Mouse (Mus musculus): ENCODE measurements at regions not wholly inside any gene's neighbourhood (a gene's known extent, or its start where the extent isn't known, plus 50 kb on each side); places are given as distances from the start of the nearest gene placed in this dataset.
"Not testable (repeated sequence)": the region's sequence is repeated elsewhere in the genome, so short reads cannot be mapped to it uniquely, and the experiment has no call there.

DNA sequence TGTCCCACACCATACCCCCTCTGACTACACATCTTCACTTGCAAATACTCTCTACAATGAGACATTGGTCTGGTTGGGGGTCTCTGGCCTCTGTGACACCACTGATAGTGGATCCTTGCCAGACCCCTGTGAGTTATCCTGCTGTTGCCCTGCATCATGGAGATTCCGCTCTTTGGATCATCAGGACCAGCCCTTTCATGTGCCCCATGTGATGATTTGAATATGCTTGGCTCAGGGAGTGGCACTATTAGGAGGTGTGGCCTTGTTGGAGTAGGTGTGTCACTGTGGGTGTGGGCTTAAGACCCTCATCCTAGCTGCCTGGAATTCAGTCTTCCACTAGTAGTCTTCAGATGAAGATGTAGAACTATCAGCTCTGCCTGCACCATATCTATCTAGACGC, 141.7 kb downstream of the Rbm43 start:
- ATAC-seq (ENCODE audit: poor library complexity, severe bottlenecking) = not testable (repeated sequence)

DNA sequence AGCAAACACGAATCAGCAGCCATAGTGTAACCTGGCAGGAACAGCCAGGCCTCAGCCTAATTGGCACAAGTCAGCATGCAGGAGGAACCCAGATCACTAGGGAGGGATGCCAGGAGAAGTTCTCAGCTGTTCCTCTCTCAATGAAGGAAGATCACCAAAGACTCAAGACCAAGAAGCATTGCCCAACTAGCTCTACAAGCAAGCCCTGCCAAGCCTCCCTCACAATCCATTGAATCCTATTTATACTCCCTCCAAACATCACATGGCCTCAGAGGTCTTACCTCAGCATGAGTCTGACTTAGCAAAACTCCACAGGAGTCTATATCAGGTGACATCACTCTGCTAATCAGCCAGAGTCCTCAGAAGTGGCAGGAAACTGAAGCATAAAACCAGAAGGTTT, 135.1 kb downstream of the Rbm43 start:
- no peak for ATAC-seq (ENCODE audit: poor library complexity, severe bottlenecking)

DNA sequence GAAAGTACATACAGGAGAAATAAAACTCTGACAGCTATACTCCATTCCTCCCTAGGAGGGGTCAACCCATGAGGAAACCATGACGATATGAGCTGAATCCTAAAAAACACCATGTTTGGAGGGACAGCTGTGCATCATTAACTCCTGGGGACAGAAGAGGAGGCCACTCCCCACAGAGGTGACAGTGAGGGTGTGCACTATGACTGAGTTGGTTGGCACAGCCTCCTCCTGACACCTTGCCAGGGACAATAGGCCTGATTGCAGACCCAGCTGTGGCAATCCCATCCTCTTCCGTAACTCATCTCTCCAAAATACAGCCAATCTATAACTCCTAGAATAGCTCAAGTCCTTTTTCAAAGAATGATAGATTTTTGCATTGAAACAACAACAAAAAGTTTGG, 112.0 kb downstream of the Rbm43 start:
- no peak for ATAC-seq (ENCODE audit: poor library complexity, severe bottlenecking)

DNA sequence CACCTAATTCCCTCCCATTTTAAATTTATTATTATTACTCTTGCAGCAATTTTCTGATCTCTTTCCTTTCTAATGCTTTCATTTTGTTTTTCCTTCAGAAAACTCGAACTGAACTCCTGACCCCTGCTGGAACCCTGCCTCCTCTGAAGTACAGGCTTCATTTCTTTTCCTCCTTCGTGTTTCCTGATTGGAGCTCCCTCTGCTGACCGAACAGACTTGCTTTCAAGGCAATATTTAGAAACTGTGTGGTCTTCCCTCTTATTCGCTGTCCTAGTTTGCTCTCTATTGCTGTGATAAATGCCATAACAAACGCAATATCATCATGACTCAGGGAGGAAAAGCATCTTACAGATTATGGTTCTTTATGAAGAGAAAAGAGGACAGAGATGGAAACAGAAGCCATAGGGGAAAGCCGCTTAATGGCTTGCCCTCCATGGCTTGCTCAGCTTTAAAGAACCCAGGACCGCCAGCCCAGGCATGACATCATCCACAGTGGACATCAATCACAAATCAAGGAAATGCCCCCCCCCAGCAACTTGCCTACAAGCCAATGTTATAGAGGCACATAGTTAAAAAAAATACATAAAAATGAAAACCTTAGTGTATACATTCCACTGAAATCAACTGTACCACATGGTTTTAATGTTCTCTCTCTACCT, 104.5 kb downstream of the Rbm43 start:
- 0 out of 2 replicates have a peak, but pooled peaks have one; percentile 30 for ATAC-seq (ENCODE audit: poor library complexity, severe bottlenecking)

DNA sequence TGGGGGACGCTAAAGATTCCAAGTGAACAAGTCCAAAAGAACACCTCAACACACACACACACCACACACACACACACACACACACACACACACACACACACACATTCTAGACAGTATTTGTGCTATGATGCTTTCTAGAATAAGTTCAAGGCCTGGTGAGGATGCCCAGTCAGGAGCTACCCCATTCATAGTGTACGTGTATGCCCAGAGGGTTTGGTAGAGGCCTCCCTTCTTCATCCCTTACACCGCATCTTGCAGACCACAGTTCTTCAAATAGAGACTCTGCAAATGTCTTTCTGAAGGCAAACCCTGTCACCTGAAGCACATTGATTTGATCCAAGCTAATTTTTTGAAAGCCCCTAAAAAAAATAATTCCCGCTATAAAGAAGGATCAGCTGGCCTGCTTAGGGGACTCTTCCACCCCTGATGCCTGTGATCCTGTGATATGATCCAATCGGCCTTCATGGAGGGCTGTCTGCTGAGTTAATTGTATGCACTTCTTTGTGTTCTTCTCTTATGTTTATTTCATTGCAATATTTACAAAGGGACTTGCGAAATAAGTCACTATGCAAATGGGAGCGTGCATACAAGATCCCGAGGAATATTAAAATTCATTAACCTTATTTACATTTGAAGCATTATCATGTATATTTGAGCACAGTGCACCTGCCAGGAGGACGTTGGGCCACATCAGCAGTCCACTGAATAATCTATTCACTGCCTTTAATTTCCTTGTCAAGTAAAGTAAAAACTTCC, 103.8 kb downstream of the Rbm43 start:
- ATAC-seq (ENCODE audit: poor library complexity, severe bottlenecking) = no peak

DNA sequence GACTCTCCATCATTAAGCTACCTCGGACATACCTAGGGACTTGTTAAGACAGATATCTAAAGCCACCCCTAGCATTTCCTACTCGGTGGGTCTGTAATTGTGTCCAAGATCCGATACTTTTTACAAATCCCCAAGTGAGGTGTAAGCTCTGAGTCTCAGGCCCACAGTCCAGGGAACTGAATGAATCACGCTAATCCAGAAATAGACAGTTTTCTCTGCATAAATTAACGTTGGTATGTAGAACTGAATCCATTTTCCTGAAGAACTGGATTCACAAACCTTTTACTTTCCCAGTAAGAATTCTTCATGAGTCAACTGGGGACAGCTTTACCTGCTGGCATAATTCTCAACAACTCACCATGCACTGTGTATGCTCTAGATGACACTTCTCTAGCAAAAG, 97.1 kb downstream of the Rbm43 start:
- no peak for ATAC-seq (ENCODE audit: poor library complexity, severe bottlenecking)

DNA sequence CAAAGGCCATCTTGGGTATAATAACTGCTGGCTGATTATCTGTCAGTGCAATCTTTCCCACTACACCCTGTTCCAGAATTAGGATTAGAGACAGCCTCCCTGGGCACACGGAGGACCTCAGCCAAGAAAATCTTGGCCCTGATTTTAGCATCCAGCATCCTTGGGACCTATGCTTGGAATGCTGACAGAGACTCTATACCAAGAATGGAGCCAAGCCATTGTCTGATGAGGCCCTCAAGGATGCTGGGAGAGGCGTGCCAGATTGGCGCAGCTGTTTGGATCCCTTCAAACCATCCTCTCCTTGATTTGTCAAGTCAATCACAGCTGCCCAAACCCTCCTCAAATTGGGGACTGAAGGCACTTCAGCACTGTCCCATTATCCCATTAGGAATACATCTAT, 94.2 kb downstream of the Rbm43 start:
- ATAC-seq (ENCODE audit: poor library complexity, severe bottlenecking) = no peak

DNA sequence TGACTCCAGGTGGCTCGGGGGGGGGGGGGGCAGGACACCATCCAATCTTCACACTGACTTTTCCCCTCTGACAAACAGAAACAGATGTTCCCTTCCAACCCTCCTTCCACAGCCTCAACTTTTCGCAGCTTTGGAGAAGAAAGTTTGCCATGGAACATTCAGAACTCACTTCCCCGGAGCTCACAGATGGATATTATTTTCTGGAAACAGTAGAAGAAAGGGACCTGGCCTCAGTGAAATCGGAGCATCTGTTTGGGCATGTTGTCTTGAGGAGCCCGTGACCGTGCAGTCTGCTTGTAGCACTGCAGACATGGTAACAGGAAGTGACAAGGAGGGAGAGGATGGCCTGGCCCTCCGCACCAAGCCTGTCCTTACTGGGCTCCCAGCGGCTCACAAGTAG, 90.1 kb downstream of the Rbm43 start:
- no peak for ATAC-seq (ENCODE audit: poor library complexity, severe bottlenecking)

DNA sequence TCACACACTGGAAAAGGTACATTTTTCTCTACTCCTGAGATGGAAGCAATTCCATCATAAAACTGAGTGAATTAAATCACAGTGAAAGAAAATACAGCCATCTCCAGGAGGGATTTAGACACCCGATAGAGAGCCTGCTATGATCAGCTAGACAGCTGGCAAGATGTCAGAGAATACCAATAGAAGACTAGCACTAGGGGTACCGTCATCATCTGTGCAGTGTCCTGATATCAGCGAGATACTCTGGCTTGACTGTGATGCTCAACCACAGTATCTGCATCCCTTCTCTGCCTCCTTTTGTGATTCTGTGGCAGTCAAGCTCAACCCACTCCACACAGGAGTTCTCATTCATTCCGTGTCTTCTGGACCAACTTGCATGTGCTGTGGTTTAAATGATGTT, 87.4 kb downstream of the Rbm43 start:
- ATAC-seq (ENCODE audit: poor library complexity, severe bottlenecking) = no peak

DNA sequence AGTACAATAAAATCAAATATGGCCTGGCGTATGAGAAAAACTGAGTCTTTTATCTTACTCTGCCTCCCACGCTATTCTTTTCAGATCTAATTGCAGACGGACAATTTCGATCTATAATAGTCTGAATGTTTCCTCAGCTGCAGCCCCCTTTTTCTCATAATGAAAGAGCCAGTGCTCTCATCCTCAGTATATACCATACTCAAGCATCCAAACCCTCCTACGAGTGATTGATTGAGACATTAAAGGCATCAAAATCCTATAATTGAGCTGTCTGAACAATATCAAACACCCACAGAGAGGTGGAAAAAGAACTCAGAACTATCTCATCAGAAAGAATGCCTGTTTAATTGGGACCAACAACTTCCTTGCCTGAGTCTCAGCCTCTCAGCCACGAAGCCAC, 87.0 kb downstream of the Rbm43 start:
- ATAC-seq (ENCODE audit: poor library complexity, severe bottlenecking) = no peak

DNA sequence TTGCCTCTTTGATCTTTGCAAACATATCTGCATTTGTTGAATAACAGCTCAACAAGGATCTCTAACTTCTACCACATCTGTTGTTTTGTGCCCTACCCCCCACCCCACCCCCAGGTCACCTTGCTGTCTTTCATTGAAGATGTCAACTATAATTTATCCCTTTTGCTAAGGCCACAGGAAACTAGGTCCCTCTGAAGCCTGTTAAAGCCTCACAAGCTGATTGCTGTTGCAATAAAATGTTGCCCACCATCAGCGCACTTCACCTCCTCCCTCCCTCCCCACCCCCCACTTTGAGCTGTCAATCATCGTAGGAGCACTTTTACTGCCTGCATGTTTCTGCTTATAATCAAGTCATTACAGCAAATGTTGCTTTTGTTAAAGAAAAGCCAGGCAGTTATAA, 86.5 kb downstream of the Rbm43 start:
- ATAC-seq (ENCODE audit: poor library complexity, severe bottlenecking) = no peak

DNA sequence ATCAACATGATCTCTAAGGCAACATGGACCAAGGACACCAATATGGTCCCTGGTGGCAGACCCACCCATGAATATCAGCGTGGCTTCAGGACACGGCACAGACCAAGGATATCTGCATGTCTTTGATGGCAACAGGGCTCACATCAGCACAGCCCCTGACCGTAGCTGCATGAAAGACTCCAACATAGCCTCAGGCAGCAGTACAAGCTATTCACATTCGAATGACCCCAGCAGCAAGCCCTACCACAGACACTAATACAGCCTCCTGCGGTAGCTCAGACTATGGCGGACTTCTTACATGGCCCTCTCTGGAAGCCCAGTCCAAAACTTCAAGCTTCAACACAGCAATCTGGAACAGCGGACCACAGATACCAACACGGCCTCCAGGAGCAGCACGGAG, 84.4 kb downstream of the Rbm43 start:
- no peak for ATAC-seq (ENCODE audit: poor library complexity, severe bottlenecking)

DNA sequence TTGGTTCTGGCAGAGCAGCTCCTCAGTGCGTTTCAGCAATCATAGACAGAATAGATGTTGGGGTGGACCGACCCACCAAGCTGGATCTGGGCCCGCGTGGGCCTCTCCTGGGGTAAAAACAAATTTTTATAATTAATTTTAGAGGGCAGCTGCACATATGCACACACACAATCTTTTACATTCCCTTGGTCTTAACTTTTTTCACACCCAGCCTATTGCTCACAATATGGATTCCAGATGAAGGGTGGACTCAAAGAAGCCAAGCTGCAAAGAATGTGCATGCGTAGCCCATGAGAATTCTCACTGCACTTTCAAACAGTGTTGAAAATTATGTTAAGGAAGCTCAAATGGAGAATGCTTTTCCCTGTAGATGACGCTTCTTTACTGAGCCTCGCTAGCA, 83.3 kb downstream of the Rbm43 start:
- ATAC-seq (ENCODE audit: poor library complexity, severe bottlenecking) = no peak

DNA sequence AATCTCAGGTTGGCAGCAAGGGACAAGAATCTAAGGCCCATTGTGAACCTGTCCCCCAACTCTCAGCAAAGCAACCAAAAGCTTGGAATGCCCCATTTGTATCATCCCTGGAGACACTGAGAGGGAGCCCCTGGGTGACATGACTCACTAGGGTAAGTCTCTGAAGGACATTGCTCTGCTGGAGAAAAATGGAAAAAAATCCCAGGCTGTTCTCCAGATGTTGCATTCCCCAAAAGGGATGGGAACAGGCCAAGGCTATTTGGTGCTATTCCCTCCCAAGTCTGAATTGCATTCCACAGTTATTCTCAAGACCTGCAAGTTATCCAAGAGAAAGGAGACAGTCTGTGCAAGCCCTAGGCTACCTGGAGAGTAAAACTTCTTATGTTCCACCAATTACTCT, 77.7 kb downstream of the Rbm43 start:
- no peak for ATAC-seq (ENCODE audit: poor library complexity, severe bottlenecking)

DNA sequence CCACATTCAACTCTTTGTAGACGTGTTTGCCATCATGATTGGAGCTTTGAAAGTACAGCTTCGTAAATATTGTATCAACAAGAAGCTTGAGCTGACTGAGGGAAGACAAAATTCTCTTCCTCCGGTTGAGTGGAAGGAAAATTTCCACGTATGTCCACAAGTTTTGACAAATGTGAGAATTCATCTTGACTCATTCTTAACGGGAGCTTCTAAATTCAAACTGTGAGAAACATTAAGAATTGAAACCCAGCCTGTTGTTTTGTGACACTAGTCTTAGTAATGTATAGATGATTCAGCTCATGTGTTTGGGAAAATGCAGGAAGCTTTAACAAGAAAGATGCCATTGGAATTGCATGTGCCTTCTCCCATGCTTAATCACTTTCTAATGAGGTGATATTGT, 68.9 kb downstream of the Rbm43 start:
- no peak for ATAC-seq (ENCODE audit: poor library complexity, severe bottlenecking)

DNA sequence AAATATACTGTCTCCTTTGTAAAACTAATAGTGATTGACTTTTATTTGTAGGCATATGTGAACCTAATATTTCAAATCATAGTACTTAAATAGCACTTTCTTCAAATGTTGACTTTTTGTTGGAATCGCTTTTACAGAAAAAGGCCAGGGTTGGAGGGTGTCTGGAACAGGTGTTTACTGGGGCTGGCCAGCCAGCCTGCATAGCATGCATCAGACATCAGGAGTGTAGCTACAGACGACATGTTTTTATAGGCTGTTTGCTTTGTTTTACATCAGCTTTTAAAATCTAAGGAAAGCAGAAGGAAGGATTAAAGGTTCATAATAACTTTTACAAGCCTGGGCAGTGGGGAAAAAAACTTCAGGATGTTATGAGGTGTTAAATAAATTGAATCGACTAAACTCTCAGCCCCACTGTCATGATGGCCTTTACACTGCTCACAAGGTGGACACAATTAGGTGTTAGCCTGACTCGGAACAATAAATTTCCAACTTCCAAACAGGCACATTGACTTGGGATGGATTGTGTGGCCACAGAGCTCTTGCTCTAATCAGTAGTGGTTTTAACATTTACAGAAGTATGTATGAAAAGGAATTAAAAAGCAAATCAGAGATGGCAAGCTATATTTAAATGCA, 66.0 kb downstream of the Rbm43 start:
- no peak for ATAC-seq (ENCODE audit: poor library complexity, severe bottlenecking)

DNA sequence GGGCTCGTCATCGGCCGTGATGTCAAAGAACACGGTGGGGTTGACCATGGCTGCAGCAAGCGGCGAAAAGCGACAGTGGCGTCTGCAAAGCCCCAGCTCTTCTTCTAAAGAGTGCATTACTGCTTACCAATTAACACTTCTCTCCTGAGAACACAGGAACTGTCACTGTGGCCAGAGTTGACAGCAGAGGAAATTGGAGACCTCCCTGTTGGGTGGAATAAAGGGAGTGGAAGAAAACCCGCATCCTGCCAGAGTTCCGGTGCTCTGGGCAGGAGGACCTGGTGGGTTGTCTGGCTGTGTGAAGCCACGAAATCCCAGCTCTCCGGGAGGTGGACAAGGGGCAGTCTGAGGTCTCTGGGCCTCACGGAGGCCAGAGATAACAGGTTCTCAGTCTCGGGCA, 63.4 kb downstream of the Rbm43 start:
- no peak for ATAC-seq (ENCODE audit: poor library complexity, severe bottlenecking)

Measured in megakaryocyte, adult 5-6 weeks (primary cell).